Mouse (Mus musculus) forebrain, embryonic 14.5 days (tissue): ENCODE data around the gene Mrps26. TPM values are rescaled to one million over a fixed set of nuclear protein-coding genes. Genes with fewer than 3 reads are reported as not detected.
"Not testable (repeated sequence)": the region's sequence is repeated elsewhere in the genome, so short reads cannot be mapped to it uniquely, and the experiment has no call there.

Source experiments
- ATAC-seq: fragments of 200-750 bp; cut with Nextera tagmentation; 2 replicates; pipeline ENCODE4 v1.8.0; 2017; ENCODE audit warnings: mild to moderate bottlenecking, moderate library complexity
- DNase-seq: peaks from one replicate; pipeline ENCODE4 v3.0.0-alpha.2; 2015; ENCODE audit warnings: low spot score
- H3K27ac ChIP-seq: fragments of 300-500 bp; sonication (generic); 2 replicates; pipeline ENCODE4 v1.5.1; 2014; ENCODE audit warnings: low read depth, mild to moderate bottlenecking, control low read depth, low read length, moderate library complexity
- H3K27me3 ChIP-seq: fragments of 300-500 bp; sonication (generic); replicated peaks from 2 replicates; pipeline ENCODE4 v1.6.1; 2014; ENCODE audit warnings: low read length, control low read depth, mixed read lengths; ENCODE audit not compliant: control insufficient read depth, insufficient read depth
- H3K36me3 ChIP-seq: fragments of 300-500 bp; sonication (generic); 2 replicates; pipeline ENCODE4 v1.6.1; 2014; ENCODE audit warnings: low read length, control low read depth; ENCODE audit not compliant: control insufficient read depth, insufficient read depth
- H3K4me1 ChIP-seq: fragments of 300-500 bp; sonication (generic); 2 replicates; pipeline ENCODE4 v1.6.1; 2014; ENCODE audit warnings: antibody characterized with exemption, low read length, control low read depth; ENCODE audit not compliant: control insufficient read depth, insufficient read depth
- H3K4me2 ChIP-seq: fragments of 300-500 bp; sonication (generic); 2 replicates; pipeline ENCODE4 v1.6.1; 2014; ENCODE audit warnings: mild to moderate bottlenecking, control low read depth, low read length
- H3K4me3 ChIP-seq: fragments of 300-500 bp; sonication (generic); 2 replicates; pipeline ENCODE4 v1.5.1; 2014; ENCODE audit warnings: low read depth, low read length, control low read depth
- H3K9ac ChIP-seq: fragments of 300-500 bp; sonication (generic); 2 replicates; pipeline ENCODE4 v1.6.1; 2014; ENCODE audit warnings: mild to moderate bottlenecking, low read length, control low read depth, moderate library complexity
- H3K9me3 ChIP-seq: fragments of 300-500 bp; sonication (generic); replicated peaks from 2 replicates; pipeline ENCODE4 v1.6.1; 2016; ENCODE audit warnings: low read length, control low read depth, mixed read lengths; ENCODE audit not compliant: control insufficient read depth
- WGBS: fragments of 180-500 bp; shearing (Covaris S2); extraction: QIAGEN DNeasy Blood & Tissue Kit; methylation state at CpG from one replicate; pipeline ENCODE4 v1.1.7; 2014; 5-methylcytosine and 5-hydroxymethylcytosine counted together
- polyA plus RNA-seq: library from polyadenylated mRNA; unstranded; fragments of >200 nt; fragmentation: Nextera tagmentation; extraction: Ambion mirVana; gene quantifications from 2 replicates; pipeline ENCODE4 v1.2.1, GENCODE M21; 2014

Gene Mrps26
- 94.7 and 98.1 TPM in 2 replicates for polyA plus RNA-seq

DNA sequence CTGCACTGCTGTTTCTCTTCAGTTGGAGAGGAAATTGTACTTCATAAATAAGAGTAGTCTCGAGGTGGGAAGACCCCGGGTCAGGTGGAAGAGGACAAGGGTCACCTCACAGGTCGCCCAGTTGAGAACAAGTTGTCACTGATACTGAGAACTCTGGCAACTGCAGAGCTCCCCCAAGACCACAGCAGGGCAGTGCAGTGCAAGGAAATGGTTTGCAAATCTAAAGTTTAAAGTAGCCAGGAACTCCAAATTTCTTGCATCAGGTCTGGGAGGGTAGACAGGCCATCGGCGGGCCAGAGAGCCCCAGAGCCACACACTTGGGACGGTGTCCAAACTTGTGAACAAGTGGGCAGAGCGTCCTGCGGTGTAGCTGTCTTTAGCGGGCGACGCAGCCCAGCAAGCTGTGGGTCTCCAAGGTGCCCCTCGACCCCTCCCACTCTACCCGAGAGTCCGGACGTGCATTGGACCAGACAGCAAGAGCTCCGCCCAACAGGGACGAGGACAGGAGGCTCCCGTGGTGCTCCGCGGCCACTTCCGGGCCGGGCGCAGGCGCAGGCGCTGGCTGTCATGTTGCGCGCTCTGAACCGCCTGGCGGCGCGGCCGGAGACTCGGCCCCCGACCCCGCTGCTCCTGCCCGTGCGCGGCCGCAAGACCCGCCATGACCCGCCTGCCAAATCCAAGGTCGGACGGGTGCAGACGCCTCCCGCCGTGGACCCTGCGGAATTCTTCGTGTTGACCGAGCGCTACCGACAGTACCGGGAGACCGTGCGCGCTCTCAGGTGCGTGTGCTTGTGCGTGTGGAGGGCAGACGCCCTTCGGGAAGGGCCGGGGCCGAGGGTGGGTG is at the start of gene Mrps26:
Gene Mrps26 (plus strand): TSS at position 531 of the 844 bp plus-strand sequence.
- under 1% methylated on average over 61 of the region's 61 CpGs for WGBS
- H3K9ac ChIP-seq: peak within 1 kb of the TSS; percentile 90
- no peaks in the 10 kb centered on the region for H3K9me3 ChIP-seq
- H3K27ac ChIP-seq: no peak within 1 kb of the TSS; the same call in 1 of the 2 replicates
- H3K27me3 ChIP-seq: no peaks in the 10 kb centered on the region
- peaks cover 24% of the 10 kb centered on the region for H3K36me3 ChIP-seq
- peak within 1 kb of the TSS; percentile 91 for H3K4me3 ChIP-seq
- H3K4me1 ChIP-seq: peaks cover 11% of the 10 kb centered on the region
- peak; percentile 100 for ATAC-seq
- H3K4me2 ChIP-seq: peak within 1 kb of the TSS; percentile 83
- DNase-seq: peak; percentile 97

DNA sequence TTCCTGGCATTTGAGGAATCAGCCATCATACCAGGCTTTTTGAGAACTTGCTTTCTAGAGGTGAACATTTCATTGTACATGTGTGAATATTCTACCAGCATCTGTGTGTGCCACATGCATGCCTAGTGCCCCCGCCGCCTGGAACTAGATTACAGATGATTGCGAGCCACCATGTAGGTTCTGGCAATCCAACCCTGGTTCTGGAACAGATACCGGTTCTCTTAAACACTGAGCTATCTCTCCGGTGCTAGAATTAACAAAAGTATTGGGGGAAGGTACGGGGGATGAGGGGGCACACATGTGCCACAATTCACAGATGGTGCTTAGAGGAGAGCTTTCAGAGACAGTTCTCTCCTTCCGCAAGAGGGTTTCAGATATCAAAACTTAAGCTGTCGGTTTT is 49.6 kb upstream of the Mrps26 start:
- WGBS: 98% methylated on average over 8 of the region's 8 CpGs
- H3K27ac ChIP-seq: no peak overlapping the region
- no peaks in the 10 kb centered on the region for H3K9me3 ChIP-seq
- no peak overlapping the region for H3K4me3 ChIP-seq
- H3K4me1 ChIP-seq: no peaks in the 10 kb centered on the region
- H3K9ac ChIP-seq: no peak overlapping the region
- H3K27me3 ChIP-seq: no peaks in the 10 kb centered on the region
- ATAC-seq (no peak), DNase-seq (no peak)
- H3K4me2 ChIP-seq: no peak overlapping the region
- H3K36me3 ChIP-seq: peaks cover 19% of the 10 kb centered on the region

DNA sequence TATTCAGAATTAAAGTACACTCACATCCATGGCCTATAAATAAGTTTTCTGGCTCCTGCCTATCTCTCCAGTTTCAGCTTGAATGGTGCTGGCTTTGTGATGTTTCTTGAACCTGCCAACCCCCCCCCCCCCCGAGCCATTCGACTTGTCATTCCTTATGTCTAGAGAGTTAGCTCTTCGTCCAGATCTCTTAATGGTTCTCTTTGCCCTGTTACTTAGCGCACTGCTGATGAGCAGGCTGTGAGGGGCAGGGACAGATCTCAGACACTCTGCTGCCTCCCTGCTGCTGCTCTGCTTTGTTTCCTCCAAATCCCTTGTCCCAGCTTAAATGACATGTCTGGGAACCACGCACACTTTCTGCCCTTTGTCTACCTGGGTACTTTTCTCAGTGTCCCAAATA is 47.8 kb upstream of the Mrps26 start:
- Histone ChIP-seq H3K27me3 (no peaks in the 10 kb centered on the region), H3K4me1 (no peaks in the 10 kb centered on the region), H3K27ac (no peak overlapping the region), H3K9me3 (no peaks in the 10 kb centered on the region), H3K36me3 (peaks cover 30% of the 10 kb centered on the region), H3K4me3 (no peak overlapping the region), H3K4me2 (no peak overlapping the region), H3K9ac (no peak overlapping the region)
- DNase-seq (no peak), ATAC-seq (no peak)
- 29% methylated on average over 5 of the region's 5 CpGs for WGBS

DNA sequence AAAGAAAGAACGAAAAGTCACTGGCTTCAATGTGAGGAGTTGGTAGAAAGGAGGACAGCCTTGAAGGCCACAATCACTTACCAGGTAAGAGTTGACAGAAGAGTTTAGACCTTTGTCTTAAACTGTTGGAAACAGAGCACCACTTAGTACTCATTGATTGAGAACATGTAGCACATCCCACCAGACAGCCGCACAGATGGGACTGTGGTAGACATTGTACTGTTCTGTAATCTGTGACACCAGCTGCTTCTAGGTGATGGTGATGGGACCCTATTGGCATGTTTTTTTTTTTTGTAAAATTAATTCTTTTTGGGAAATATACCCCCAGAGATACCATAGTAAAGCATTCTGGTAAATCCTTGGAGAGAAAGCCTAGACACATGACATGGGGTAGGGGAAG is 41.6 kb upstream of the Mrps26 start:
- H3K4me2 ChIP-seq: no peak overlapping the region
- H3K36me3 ChIP-seq: peaks cover 62% of the 10 kb centered on the region
- H3K4me3 ChIP-seq: no peak overlapping the region
- H3K4me1 ChIP-seq: no peaks in the 10 kb centered on the region
- no peaks in the 10 kb centered on the region for H3K9me3 ChIP-seq
- no peak for ATAC-seq
- H3K9ac ChIP-seq: no peak overlapping the region
- no peaks in the 10 kb centered on the region for H3K27me3 ChIP-seq
- DNase-seq: no peak
- 92% methylated on average over 2 of the region's 2 CpGs for WGBS
- no peak overlapping the region for H3K27ac ChIP-seq

DNA sequence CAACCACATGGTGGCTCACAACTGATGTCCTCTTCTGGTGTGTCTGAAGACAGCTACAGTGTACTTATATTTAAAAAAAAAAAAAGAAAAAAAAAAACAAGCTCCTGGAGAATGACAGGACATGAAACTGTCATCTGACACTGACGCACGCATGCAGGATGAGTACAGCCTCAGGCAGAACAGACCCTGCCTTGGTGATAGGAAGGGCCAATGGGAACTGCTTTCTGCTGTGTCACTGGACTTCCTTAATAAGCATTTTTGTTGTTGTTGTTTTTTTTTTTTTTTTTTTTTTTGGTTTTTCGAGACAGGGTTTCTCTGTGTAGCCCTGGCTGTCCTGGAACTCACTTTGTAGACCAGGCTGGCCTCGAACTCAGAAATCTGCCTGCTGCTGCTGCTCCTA is 38.1 kb upstream of the Mrps26 start:
- peaks cover 54% of the 10 kb centered on the region for H3K36me3 ChIP-seq
- H3K9ac ChIP-seq, H3K27ac ChIP-seq, H3K9me3 ChIP-seq, H3K27me3 ChIP-seq, ATAC-seq, H3K4me1 ChIP-seq, DNase-seq, H3K4me2 ChIP-seq, H3K4me3 ChIP-seq: not testable (repeated sequence)
- WGBS: 86% methylated on average over 3 of the region's 4 CpGs

DNA sequence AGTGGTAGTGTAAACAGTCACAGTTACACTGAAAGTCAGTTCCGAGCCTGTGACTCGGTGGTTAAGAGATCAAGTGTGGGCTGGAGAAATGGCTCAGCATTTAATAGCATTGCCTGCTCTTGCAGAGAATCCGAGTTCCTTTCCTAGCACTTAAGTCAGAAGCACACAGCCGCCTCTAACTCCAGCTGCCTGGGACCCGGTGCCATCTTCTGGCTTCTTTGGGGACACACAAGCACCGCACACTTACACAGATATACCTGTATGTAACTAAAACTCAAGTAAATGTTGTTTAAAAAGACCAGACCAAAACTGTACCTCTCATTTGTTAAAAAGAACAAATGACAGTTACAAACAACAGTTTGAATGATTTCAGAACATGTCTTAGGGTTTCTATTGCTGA is 35.1 kb upstream of the Mrps26 start:
- no peak overlapping the region for H3K9ac ChIP-seq
- H3K9me3 ChIP-seq: no peaks in the 10 kb centered on the region
- no peak overlapping the region for H3K27ac ChIP-seq
- H3K4me2 ChIP-seq: no peak overlapping the region
- DNase-seq (peak; percentile 6), ATAC-seq (no peak)
- no peaks in the 10 kb centered on the region for H3K27me3 ChIP-seq
- no peak overlapping the region for H3K4me3 ChIP-seq
- 81% methylated on average over 6 of the region's 6 CpGs for WGBS
- peaks cover 53% of the 10 kb centered on the region for H3K36me3 ChIP-seq
- H3K4me1 ChIP-seq: no peaks in the 10 kb centered on the region

DNA sequence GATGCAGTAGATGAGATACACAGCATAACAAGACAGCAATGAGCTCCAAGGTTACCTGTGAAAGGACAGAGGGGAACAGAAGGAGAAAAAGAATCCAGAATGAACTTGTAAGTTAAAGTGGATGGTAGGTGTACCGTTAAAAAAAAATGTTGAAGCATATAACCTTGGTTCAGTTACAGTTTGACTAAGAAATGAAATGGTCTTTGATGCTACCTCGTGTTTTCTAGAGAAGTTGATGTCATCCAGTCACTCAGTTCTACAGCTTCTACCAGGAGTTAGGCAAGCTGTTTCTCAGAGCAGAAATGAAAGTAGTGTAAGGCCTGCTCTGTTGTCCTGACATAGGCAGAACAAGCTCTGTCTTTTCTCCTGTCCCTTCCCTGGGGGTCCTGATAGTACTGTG is 34.3 kb upstream of the Mrps26 start:
- Histone ChIP-seq H3K4me2 (no peak overlapping the region), H3K4me3 (no peak overlapping the region), H3K27me3 (no peaks in the 10 kb centered on the region), H3K9me3 (no peaks in the 10 kb centered on the region), H3K36me3 (peaks cover 58% of the 10 kb centered on the region), H3K4me1 (no peaks in the 10 kb centered on the region), H3K27ac (no peak overlapping the region), H3K9ac (no peak overlapping the region)
- WGBS: 88% methylated on average over 2 of the region's 2 CpGs
- no peak for ATAC-seq
- no peak for DNase-seq

DNA sequence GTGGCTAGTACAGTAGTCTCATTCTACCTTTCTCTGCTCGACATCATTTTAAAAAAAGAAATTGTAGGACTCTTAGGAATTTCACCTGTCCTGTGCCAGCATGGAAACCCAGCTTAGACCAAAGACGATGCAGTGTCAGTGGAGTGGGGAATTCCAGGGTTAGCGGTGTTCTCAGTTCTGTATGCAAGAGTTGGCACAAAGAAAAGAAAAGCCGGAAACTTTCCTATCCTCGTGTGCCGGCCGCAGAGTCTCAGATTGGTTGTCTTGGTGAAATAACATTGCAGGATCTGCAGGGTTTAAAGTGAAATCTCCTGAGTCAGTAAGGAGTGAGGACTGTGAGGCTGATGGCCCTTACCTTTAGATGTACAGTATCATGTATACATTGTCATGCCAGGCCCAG is 33.6 kb upstream of the Mrps26 start:
- ATAC-seq (no peak), DNase-seq (no peak)
- Histone ChIP-seq H3K36me3 (peaks cover 64% of the 10 kb centered on the region), H3K4me1 (no peaks in the 10 kb centered on the region), H3K9ac (no peak overlapping the region), H3K27me3 (no peaks in the 10 kb centered on the region), H3K27ac (no peak overlapping the region), H3K4me2 (no peak overlapping the region), H3K9me3 (no peaks in the 10 kb centered on the region), H3K4me3 (no peak overlapping the region)
- 89% methylated on average over 7 of the region's 7 CpGs for WGBS

DNA sequence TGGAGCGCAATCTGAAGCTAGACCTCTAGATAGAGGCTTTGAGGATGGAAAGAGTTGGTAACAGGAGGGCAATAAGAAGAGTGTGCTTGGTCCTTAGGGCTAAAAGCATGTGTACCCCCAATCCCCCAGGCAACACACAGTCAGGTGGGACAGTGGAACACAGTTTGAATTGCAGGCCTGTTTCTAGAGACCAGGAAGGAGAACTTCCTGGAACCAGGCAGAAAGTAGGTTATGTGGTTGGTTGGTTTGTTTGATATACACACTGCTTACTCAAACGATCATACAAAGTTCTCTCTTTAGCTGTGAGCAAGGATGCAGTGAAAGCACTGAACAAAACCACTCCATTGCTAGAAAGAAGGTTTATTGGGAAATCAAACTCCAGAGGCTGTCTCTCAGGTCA is 31.3 kb upstream of the Mrps26 start:
- WGBS: 97% methylated on average over 2 of the region's 2 CpGs
- Histone ChIP-seq H3K36me3 (peaks cover 66% of the 10 kb centered on the region), H3K27ac (no peak overlapping the region), H3K4me1 (no peaks in the 10 kb centered on the region), H3K4me2 (no peak overlapping the region), H3K4me3 (no peak overlapping the region), H3K9me3 (no peaks in the 10 kb centered on the region), H3K9ac (no peak overlapping the region), H3K27me3 (no peaks in the 10 kb centered on the region)
- DNase-seq: no peak
- ATAC-seq: no peak
